Mouse (Mus musculus): ENCODE measurements around the gene Frmd4b.
A peak's percentile ranks its signal among the peaks of the same experiment; 100 is the strongest.

Gene Frmd4b

DNA sequence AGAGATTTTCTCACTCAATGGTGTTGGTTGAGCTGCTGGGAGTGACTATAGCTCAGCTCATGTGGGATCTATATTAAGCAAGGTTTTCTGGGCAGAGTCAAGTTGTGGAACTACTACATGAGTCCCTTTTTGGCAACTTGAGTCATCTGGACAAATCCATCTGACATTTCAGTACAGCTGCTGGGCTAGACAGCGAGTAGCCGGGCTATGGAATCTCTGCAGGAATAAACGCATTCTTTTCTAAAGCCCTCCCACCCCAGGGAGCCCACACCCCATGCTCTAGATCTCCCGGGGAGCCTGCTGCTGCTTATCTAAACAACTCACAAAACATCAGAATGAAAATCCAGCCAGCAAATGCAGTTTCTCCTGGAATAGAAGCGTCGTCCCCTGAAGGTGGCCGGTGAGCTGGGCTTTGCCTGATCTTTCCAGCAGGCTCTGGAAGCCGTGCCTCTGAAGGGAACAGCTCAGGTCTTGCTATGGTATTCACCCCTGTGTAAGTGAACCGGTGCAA lies 364.6 kb downstream of the Frmd4b start, which contains the start of gene Lmod3:
Lmod3 (minus strand) TSS at position 49 of the 511 bp plus-strand sequence.
- DNase-seq (ENCODE audit: low read depth) = no peak

DNA sequence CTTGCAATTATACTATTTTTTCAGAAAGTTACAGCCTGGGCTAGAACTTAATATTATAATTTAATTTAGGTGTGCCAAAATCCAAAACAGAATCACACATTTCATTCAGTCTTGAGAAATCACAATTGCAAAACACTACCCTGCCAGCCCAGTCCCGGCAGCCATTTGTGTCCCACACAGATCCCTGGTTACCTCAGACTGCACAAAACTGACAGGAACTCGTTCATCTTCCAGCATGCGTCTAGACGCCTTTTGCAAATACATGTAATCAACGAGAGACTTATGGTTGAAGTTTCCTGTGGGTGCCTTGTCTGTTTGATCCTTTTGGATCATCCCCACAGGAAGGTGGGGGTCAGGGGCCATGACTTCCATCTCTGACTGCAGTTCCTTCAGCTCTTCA lies 365.3 kb downstream of the Frmd4b start:
- DNase-seq (ENCODE audit: low read depth) = no peak

DNA sequence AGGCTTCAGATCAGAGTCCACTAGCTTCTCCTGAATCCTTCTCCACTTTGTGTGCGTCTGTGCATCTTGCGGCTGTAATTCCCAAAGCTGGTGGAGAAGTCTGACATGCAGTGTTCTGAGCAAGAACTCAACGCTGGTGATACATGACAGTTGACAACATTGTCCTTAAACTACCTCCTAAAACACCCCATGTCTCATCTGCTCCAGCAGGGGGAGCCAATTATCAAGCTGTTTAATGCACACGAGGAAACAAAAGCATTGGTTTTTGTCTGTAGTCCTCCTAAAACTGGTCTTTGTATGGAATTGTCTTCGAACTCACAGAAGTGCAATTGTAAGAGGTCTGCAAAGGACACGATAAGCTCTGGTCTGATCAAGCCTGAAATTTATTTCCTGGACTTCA lies 366.4 kb downstream of the Frmd4b start:
- peak; percentile 77 for DNase-seq (ENCODE audit: low read depth)

DNA sequence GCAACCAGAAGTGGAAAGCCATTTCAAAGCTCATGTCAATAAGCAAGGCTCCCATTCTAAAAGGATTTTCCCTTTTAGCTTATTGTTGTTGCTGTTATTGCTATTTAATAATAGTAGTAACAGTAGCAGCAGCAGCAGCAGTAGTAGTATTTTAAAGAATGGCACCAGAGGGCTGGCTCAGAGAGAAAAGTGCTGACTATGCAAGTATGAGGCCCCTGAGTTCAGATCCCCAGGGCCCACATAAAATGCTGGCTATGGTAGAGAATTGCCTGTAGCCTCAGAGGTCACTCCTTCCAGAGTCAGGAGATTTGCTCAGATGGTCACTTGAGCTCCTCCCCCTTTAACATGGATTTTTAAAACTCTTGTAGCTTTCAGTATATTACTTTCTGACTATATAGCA lies 372.1 kb downstream of the Frmd4b start:
- no peak for DNase-seq (ENCODE audit: low read depth)

DNA sequence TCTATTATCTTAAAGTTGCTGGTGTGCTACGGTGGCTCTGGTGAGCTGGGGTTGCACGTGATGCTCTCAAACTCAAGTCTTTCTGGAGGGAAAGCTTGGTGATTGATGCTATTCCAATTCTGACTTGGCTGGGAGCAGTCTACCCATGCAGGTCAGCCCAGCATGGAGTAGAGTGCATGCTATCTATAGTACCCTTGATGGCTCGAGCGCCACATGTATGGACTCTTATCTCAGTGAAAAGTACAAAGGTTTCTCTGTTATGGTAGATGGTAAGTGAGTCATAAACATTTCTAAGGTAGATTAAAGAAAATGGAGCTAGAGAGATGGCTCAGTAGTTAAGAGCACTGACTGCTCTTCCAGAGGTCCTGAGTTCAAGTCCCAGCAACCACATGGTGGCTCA lies 374.8 kb downstream of the Frmd4b start:
- DNase-seq (ENCODE audit: low read depth) = no peak

DNA sequence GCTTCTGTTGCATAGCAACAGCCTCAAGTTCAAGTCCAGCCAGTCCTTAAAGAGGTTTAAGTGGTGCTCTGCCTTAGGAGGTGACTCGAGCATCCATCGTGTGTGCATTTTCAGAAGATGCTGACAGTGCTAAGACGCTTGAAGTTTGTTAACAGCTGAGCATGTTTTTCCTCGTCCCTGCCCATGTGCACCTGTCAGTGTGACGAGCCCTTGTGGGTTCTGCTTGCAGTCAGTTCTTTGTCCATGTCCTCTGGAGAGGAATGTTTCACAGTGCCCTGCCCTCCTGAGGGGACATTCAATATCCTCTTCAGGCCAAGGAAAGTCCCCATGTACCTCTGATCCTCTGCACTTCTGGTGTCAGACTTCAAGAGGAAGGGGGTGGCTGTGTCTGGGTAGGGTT lies 377.2 kb downstream of the Frmd4b start:
- no peak for DNase-seq (ENCODE audit: low read depth)

DNA sequence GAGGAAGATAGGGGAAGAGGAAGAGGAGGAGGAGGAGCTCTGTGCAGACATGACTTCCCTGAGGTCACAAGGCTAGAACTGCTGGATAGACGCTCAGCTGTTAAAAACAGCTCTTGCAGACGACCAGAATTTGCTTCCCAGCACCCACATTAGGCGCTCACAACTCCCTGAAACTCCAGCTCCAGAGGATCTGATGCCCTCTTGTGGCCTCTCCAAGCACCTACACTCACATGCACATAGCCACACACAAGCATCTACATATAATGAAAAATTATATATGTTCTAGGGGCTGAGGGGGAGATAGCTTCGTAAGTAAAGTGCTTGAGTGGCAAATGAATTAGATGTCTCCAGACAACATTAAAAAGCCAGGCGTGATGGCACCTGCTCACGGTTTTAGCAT lies 378.0 kb downstream of the Frmd4b start:
- DNase-seq (ENCODE audit: low read depth) = no peak

Measured in NIH3T3 (cell line).